Mouse (Mus musculus) cerebellum, adult 2 months (tissue): ENCODE measurements at regions not wholly inside any gene's neighbourhood (a gene's known extent, or its start where the extent isn't known, plus 50 kb on each side); places are given as distances from the start of the nearest gene placed in this dataset.

Experiments
- DNase-seq, 2 experiments: peaks; one replicate each; pipeline ENCODE4 v3.0.0; 2021
- H3K27ac ChIP-seq: fragments of 200-500 bp; 2 replicates; pipeline ENCODE4 v1.5.1; 2012; ENCODE audit warnings: low read length, control low read depth, inconsistent platforms; ENCODE audit not compliant: insufficient read depth
- H3K27me3 ChIP-seq: fragments of 200-500 bp; 2 replicates; pipeline ENCODE4 v1.6.1; 2012; ENCODE audit warnings: inconsistent platforms, mild to moderate bottlenecking, low read length, moderate library complexity; ENCODE audit not compliant: control insufficient read depth, insufficient read depth
- H3K4me1 ChIP-seq: fragments of 200-500 bp; 2 replicates; pipeline ENCODE4 v1.6.1; 2011; ENCODE audit warnings: low read length; ENCODE audit not compliant: control insufficient read depth, insufficient read depth
- H3K4me3 ChIP-seq: fragments of 200-500 bp; replicated peaks from 2 replicates; pipeline ENCODE3; 2011; ENCODE audit warnings: mild to moderate bottlenecking, low read depth, low read length, control low read depth; ENCODE audit not compliant: insufficient read depth
- CTCF ChIP-seq: fragments of 200-500 bp; IDR thresholded peaks from 2 replicates; pipeline ENCODE4 v1.5.1; 2011; ENCODE audit warnings: low read depth, mild to moderate bottlenecking, control low read depth, low read length, moderate library complexity, borderline replicate concordance; ENCODE audit not compliant: insufficient read depth
- POLR2A ChIP-seq: fragments of 200-500 bp; IDR thresholded peaks from 2 replicates; pipeline ENCODE4 v1.6.1; 2011; ENCODE audit warnings: low read length, control low read depth, borderline replicate concordance; ENCODE audit not compliant: insufficient read depth
- WGBS: fragments of 180-500 bp; shearing (Covaris S2); methylation state at CpG from one replicate; pipeline ENCODE4 v1.1.7; 2018; 5-methylcytosine and 5-hydroxymethylcytosine counted together

GRCm38 (mm10) chr12:26617969-26618368, 149.0 kb downstream of the Cmpk2 start:
- H3K27me3 ChIP-seq = no peaks in the 10 kb centered on the region
- TF ChIP-seq POLR2A (no peak), CTCF (no peak)
- H3K4me1 ChIP-seq = no peaks in the 10 kb centered on the region
- H3K4me3 ChIP-seq = no peak overlapping the region
- no peak overlapping the region for H3K27ac ChIP-seq
- no peak for DNase-seq
- WGBS = 88% methylated on average over 3 of the region's 3 CpGs

DNA sequence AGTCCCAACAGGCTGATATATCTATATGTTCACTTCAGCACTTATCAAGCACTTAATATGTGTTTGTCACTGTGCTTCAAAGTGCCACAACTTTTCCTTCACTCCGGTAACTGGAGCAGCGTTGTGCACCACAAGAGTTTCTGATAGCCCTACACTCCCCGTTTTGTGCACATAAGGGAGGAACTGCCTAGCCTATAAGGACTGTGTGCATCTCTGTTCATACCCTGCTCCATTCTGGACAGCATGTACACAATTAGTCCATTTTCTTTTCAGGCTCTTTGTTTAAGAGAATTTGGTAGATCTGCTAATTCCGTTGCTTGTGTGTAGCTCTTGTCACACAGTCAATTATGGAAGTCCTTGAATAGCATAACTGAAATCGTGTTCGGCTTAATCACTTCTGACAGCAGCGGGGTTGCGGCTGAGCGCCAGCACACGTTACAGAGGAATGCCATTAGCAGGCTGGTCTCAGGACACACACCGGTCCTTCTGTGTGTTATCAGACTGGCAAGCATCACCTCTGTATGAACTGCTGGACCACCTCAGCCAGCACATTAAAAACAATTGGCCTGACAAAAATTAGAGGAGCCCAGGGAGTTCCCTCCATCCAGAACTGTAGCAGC, 144.2 kb downstream of the Cmpk2 start:
- WGBS = 34% methylated on average over 11 of the region's 11 CpGs

DNA sequence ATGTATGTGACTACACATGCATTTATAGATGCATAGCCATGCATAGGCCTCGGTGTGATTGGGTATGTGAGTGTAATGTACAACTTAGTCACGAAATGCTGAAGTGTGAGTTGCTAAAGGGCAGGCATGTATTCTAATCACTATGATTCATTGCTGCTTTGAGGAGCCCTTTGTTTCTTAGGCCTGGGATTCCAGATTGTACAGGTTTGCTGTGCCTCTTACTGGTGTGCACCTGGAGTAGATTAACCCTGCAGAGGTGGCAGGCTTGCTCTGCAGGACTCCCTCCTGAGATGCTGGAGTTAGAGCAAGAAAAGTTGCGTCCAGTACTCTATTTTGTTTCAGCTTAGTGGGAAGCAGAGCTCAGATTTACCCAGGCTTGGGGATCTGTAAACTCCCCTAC, 141.1 kb downstream of the Cmpk2 start:
- no peaks in the 10 kb centered on the region for H3K27me3 ChIP-seq
- no peak for TF ChIP-seq CTCF
- TF ChIP-seq POLR2A = no peak
- no peak overlapping the region for H3K27ac ChIP-seq
- no peaks in the 10 kb centered on the region for H3K4me1 ChIP-seq
- WGBS = 93% methylated on average over 3 of the region's 3 CpGs
- no peak for DNase-seq
- no peak overlapping the region for H3K4me3 ChIP-seq

More for the DNA sequence above, 144.2 kb downstream of the Cmpk2 start:
- DNase-seq = no peak
- Histone ChIP-seq H3K4me1 (no peaks in the 10 kb centered on the region), H3K4me3 (no peak overlapping the region), H3K27ac (no peak overlapping the region), H3K27me3 (no peaks in the 10 kb centered on the region)
- TF ChIP-seq POLR2A = no peak
- no peak for TF ChIP-seq CTCF

GRCm38 (mm10) chr12:26598501-26598900, 129.5 kb downstream of the Cmpk2 start:
- Histone ChIP-seq H3K4me3 (no peak overlapping the region), H3K27ac (no peak overlapping the region), H3K4me1 (no peaks in the 10 kb centered on the region), H3K27me3 (no peaks in the 10 kb centered on the region)
- no peak for DNase-seq
- TF ChIP-seq POLR2A (no peak), CTCF (no peak)

DNA sequence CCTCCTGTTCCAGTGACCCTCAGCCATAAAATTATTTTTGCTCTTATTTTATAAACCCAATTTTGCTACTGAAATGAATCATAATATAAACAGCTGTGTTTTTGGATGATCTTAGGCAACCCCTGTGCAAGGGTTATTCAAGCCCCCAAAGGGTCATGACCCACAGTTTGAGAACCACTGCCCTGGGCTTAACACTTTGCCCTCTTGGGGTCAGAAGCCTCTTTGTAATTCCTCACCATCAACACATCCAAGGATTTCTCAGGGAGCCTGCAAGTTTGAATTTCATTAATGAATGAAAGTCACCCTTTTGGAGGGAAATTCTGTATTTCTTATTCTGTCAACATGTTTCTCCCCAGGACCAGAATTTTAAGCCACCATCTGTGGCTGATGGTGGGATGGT, 123.1 kb downstream of the Cmpk2 start:
- no peaks in the 10 kb centered on the region for H3K27me3 ChIP-seq
- H3K4me3 ChIP-seq = no peak overlapping the region
- H3K27ac ChIP-seq = no peak overlapping the region
- no peak for DNase-seq
- H3K4me1 ChIP-seq = no peaks in the 10 kb centered on the region
- TF ChIP-seq POLR2A (no peak), CTCF (no peak)

GRCm38 (mm10) chr12:26589091-26589490, 120.1 kb downstream of the Cmpk2 start:
- H3K27ac ChIP-seq = no peak overlapping the region

GRCm38 (mm10) chr12:26577438-26577837, 108.4 kb downstream of the Cmpk2 start:
- TF ChIP-seq CTCF (no peak), POLR2A (no peak)
- Histone ChIP-seq H3K27ac (no peak overlapping the region), H3K4me1 (no peaks in the 10 kb centered on the region), H3K27me3 (no peaks in the 10 kb centered on the region), H3K4me3 (no peak overlapping the region)
- 69% methylated on average over 6 of the region's 6 CpGs for WGBS
- DNase-seq = no peak

More at GRCm38 (mm10) chr12:26589091-26589490, 120.1 kb downstream of the Cmpk2 start:
- Histone ChIP-seq H3K27me3 (no peaks in the 10 kb centered on the region), H3K4me3 (no peak overlapping the region), H3K4me1 (no peaks in the 10 kb centered on the region)
- TF ChIP-seq CTCF (no peak), POLR2A (no peak)
- DNase-seq = no peak

- Histone ChIP-seq H3K27me3 (no peaks in the 10 kb centered on the region), H3K4me1 (no peaks in the 10 kb centered on the region), H3K4me3 (no peak overlapping the region), H3K27ac (no peak overlapping the region)
- no peak for TF ChIP-seq POLR2A
- no peak for TF ChIP-seq CTCF
- DNase-seq = no peak
- WGBS = 88% methylated on average over 7 of the region's 7 CpGs
These were observed 102.6 kb downstream of the Cmpk2 start for GRCm38 (mm10) chr12:26571602-26572001.
